Mouse (Mus musculus): ENCODE measurements around the gene Clec2g.
"Not testable (repeated sequence)": the region's sequence is repeated elsewhere in the genome, so short reads cannot be mapped to it uniquely, and the experiment has no call there.

Clec2g gene

DNA sequence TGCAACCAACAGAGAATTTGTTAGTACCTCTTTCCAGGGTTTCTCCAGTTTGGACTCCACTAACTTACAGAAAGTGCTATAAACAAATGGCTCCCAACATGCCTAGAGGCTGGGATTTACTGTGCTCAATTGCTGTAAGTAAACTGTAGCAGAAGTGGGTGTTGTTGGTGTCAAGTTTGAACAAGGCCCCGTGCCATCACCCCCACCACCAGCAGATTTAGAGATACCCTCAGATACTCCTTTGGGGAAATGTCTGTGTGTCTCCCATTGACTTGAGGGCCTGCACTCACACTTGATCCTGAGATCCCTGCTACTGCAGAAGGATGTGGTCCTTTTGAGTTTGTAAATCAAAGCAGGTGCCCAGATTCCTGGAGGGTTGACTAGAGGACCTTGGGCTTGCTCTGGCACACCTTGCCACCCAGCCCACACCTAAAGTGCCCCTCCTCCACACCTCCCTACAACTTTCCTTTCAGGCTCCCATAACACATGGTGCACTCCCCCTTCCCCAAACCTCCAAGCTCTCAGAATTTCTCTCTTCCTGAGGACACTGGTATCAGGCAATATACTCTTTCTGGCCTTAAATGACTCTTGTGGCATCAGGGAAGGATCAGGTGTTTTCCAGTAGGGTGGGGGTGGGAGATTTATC is 37.3 kb downstream of the Clec2g start:
- DNase-seq (ENCODE audit: low read depth, low spot score): no peak

DNA sequence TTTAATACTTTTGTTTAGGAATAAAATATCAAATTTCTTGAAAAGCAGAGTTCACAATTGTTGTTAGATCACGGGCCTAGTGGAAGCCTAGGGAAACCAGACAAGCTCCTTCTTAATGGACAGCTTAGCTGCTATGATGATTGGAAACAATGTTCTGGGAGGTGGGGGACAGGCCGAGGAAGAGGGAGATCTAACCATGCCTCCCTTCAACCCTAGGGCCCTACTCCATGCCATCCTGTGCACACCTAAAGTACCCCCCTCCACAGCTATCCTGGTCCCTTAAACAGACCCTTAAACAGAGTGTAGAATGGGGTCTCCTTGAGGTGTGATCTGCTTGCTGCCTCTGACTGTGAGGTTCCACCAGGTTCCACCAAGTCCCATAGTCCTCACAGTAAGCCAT is 38.0 kb downstream of the Clec2g start:
- DNase-seq (ENCODE audit: low read depth, low spot score): no peak

DNA sequence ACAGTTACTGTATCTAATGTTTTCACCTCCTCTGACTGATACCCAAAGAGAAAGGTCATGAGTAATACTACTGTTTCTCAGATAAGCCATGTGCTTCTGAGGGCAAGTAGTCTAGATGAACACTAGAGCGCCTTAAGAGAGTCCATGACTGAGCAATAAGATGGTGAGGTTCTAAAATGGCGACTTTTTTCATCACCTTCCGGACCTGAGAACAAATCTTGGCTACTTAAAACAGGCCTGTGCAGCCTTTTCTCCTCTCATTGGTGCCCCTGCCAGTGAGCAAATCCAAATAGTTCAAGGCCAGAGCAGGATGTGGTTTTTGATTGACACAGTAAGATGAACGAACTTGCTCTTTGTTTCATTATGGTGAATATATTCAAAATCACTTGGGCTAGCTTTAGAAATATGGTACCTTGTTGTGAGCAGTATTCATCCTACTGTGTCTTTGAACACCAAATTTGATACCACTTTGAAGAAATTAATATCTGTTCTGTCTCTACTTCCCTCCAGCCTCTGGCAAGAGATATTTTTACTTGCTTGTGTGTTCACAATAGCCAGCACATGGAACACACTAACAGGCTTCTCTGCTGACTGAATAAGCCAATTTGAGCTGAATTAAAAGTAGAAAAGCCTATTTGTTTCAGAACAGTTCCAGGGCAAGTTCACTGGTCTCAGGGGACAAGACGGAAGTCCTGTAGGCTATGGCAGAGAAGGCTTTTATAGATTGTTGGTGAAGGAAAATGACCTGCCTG is 38.7 kb downstream of the Clec2g start:
- DNase-seq (ENCODE audit: low read depth, low spot score): no peak

DNA sequence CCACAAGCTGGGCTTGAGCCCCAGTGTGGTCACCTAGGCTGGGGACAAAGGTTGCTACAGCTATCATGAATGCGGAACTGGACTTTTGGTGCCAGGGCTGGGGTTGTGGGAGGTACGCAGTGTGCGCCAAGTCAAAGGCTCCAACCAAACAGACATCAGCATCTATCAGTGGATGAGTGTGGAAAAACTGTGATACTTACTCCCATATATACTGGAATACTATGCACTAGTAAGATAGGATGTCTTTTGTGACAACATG is 39.2 kb downstream of the Clec2g start:
- no peak for DNase-seq (ENCODE audit: low read depth, low spot score)

DNA sequence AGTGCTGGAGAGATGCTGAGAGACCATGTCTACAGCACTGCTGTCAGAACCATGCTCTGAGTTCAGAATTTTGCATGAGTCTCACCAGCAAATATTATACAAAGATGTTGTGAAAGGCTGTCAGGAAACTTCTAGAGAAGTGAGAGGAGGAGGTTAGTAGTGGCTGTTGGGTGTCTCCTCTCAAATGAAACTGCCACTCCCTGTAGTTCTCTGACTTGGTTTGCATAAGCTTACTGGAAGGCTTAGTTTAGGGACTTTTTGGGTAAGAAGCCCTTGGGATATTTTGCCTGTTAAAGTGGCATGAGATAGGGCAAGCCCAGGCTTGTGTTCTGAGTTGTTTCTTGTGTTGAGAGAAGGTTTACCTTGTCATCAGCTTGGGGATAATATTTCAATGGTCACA is 40.7 kb downstream of the Clec2g start:
- not testable (repeated sequence) for DNase-seq (ENCODE audit: low read depth, low spot score)

DNA sequence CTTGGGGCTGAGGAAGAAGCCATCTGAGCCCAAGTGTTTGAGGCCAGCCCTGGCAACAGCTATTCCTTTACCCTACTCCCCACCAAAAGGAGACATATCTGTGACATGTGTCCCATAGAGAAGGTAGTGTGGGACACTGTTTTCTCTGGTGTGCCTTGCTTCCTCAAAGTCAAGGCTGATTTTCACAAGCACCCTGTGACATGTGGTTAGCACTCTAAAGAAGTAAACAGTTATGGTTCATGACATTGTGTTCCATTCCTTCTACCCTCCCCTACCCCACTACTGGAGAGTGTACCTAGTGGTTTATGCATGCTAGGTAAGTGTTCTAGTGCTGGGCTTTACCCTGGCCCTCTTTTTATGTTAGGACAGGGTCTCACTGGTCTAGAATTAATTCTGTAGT is 42.0 kb downstream of the Clec2g start:
- DNase-seq (ENCODE audit: low read depth, low spot score): no peak

DNA sequence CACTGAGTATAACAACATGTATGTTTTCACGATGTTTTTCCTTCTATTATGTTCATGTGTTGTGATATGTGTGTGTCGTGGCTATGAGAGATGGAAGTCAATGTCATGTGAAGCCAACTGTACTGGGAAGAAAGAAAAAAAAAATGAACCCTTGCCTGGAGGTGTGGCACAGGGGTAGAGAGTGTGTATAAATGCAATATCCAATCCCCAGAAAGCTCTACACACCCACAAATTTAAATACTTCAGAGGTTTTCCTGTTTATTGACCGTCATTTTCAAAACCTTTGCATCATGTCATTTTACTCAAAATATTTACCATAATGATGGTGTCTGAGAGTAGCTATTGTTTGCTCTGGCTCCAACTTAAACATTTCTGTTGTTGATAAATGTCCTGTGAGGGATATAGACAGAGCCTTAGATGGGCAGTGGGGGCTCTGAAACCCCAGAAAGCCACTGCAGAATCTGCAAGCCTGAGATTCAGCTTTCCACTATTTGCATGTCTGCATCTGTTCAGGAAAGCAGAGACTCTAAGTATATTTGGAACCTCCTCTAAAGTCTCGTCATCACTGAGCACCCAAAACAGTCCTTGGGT is 47.9 kb downstream of the Clec2g start:
- DNase-seq (ENCODE audit: low read depth, low spot score): not testable (repeated sequence)

DNA sequence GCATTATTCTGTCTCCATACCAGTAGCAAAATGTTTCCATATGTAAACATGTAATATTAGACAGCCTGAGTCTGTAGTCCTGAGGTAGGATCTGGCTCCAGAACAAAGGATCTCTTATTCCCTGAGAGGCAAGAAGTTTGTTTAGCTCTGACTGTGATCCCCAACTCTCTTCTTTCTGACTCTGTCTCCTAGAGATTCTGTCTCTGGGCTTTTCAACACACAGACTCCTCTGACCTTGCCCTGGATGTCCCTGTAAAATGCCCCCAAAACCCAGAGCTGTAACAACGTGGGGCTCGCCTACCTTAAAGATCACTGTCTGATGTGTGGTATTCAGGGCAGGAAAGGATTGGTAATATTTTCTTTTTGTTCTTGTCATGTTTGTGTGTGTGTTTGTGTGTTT is 58.2 kb downstream of the Clec2g start:
- DNase-seq (ENCODE audit: low read depth, low spot score): no peak

DNA sequence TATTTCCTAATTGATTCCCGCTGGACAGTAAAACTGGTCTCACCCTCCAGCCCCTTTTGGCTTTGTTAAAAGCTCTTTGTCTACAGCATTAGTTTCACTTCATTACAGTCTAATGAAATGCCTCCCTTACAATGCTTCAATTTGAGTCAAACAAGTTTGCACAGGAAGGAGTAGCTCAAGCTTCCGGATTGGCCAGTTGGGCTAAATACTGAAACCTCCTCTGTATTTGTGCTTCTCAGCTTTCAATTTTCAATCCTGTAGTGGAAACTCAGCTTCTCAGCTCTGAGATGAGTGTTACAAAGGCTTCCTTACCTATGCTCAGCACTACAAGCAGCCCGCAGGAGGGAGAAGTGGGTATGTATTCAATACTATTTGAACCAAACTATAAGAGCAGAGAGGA is 58.6 kb downstream of the Clec2g start:
- DNase-seq (ENCODE audit: low read depth, low spot score): no peak

DNA sequence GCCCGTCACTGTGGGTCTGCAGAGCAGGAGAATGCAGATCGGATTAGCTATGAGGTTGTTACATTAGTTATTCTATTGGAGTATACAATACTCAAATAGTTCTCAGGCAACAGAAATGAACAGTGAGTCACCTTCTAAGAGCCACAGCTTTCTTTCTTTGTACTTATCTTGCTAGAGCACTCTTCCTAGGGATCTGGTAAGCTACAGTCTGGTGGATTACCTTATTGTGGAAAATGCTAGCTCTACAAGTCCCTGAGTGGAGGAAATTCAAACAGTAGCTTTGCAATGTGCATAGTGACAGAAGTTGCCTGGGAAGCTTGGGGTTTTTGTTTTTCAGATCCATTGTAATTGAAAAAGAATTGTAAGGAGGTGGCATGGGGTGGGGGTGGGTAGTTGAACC is 59.0 kb downstream of the Clec2g start:
- no peak for DNase-seq (ENCODE audit: low read depth, low spot score)

DNA sequence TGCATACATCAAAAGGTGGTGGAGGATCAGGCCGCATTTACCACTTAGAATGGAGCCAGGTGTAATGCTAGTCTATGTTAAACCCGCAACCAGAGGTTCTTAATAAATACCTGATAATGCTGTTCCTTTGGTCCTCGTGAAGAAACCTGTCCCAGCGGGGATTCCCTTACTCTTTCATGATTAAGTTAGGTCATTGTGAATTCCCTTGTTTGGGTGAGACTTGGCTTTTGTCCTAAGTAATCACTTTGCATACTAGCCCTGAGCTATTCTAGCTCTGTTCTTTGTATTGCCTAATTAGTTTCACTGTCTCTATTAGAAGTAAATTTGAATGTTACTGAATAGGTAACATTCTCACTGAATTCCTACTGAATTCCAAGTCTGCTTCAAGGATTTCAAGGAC is 60.2 kb downstream of the Clec2g start:
- peak; percentile 26 for DNase-seq (ENCODE audit: low read depth, low spot score)

DNA sequence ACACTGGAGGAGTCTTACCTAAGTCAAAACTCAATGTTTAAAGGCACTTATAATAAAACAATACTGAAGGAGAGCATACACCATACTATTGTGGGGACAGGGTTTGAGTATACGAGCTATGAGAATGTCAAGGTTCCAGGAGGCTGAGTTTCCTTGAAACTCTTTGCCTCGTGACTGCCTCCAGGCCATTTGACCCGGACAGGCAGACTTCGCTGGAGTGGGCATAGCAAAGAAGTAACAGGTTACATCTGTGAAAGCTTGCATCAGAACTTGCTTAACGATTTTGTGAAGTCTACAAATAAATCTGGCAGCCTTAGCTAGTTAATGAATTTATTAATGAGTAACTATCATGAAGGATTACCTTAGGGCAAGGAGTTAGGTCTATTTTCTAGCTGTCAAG is 60.6 kb downstream of the Clec2g start:
- DNase-seq (ENCODE audit: low read depth, low spot score): peak; percentile 24

DNA sequence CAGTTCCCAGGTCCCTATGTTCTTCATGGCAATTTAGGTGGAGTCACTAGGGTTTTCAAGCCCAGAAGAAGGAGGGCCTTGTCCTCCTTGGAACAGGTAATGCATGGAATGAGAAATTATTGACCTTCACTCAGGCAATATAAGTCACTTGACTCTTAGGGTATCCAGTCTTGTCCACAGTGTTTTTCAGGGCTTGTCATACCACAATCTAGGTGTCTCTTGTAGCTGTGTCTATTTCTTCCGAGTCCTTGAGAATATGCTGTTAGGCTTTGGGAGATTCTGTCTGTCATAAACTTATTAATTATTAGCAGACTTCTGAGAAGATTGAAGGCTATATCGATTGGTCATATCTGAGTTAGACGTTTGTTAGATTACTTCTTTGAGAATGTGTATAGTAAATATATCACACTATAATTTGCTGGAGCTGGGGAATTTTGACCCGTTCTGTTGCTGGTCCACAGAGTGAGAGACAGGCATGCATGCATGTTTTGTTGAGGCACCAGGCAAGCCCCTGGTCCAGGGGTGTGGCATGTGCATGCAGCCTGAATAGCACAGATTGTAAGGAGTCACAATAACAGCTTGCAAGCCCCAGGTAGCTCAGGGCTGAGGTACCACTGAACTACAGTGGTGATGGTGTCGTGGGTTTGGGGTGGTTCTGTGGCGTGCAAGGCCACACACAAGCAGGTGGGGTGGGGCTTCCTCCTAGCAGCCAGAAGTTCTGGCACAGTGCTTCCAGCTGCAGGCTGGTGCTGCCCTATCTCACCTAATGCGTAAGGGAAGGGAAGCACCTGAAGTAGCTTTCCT is 61.3 kb downstream of the Clec2g start:
- no peak for DNase-seq (ENCODE audit: low read depth, low spot score)

DNA sequence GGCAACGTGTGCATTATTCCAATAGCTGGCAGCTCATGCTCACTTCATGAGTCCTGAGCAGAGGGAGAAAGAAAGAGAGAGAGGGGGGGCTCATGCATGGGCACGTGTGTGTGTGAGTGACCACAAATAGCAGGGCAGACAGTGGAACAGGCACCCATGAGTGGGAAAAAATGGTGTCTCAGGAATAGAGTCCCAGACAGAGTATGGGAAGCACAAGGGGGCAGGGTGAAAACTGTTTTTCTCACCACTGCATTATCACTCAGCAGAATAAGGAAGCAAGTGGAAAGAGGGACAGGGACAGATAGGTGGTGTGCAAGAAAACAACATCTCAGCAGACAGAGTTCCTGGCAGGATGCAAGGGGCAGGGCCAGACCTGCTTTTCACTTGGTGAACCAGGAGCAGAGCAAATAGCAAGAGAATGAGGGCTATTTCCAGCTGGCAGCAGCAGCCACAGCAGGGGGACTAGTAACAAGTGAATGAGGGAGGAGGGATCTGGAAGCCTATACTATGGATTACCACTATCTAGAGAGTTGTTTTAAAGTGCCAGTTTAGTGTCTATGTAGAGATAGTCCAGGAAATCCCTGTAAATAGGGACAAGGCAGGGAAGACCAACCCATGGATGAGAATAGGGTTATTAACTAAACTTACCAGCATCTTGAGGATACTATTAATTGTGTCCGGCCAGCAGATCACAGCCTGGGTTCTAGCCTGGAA is 62.0 kb downstream of the Clec2g start:
- no peak for DNase-seq (ENCODE audit: low read depth, low spot score)

DNA sequence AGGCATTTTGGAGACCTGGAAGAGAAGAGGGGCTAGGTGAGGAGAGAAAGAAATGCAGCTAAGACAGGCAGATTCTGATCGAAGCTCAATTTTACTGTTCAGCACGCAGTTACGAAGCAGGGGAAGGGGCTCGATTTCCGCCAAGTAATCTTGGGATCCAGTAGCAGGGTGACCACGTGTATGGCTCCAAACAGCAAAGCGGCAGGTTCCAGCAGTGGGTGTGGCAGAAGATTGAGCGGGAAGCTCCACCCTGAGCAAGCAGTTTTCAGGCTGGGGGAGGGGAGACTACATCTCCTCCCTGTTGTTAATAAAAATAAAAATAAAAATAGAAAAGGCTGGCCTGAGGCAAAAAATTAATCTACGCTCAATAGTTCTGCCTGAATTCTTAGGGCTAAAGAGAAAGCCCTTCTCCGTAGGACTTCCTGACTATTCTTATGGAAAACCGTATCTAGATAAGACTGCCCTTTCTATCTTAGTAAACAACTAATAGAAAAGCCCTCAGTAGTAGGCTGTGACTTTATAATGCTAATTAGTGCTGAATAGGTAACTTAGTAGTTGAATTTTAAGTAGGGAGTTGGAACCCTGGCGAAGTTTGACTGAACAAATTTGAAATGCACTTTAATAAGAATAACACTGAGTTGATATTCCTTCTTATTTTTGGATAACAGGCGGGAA is 62.7 kb downstream of the Clec2g start:
- no peak for DNase-seq (ENCODE audit: low read depth, low spot score)

DNA sequence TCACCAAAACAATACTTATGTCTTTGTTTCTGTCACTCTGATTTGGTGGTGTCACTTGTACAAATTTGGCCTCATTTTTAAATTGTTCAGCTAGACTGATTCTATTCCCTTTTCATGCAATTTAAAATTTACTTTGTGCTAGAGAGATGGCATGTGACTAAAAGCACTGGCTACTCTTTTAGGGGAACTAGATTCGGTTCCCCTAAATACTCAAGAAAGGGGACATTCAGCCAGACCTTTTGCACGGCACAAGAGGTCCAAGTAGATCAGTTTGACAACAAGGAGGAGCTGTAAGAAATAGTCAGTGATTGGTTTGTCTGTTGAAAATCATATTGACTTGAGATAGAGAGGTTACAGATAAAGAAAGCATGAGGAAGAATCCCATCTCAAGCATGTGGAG is 67.2 kb downstream of the Clec2g start:
- DNase-seq (ENCODE audit: low read depth, low spot score): no peak

DNA sequence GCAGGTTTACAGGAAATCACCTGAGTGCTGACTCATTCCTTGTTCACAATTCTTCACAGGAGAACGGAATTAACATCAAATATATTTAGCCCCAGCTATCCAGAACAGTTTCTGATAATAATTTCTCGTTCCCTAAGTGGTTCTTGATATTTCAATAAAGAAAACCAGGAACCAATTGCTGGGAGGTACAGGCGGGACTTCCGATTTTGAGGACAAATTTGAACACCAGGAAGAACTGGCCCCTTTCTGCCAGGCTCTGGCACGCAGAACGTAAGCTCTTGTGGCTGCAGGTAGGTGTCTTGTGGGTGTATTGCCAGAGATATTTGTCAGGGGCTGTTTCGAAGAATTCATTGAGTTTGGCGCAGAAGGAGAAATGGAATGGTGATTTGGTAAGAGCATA is 74.4 kb downstream of the Clec2g start:
- DNase-seq (ENCODE audit: low read depth, low spot score): no peak

DNA sequence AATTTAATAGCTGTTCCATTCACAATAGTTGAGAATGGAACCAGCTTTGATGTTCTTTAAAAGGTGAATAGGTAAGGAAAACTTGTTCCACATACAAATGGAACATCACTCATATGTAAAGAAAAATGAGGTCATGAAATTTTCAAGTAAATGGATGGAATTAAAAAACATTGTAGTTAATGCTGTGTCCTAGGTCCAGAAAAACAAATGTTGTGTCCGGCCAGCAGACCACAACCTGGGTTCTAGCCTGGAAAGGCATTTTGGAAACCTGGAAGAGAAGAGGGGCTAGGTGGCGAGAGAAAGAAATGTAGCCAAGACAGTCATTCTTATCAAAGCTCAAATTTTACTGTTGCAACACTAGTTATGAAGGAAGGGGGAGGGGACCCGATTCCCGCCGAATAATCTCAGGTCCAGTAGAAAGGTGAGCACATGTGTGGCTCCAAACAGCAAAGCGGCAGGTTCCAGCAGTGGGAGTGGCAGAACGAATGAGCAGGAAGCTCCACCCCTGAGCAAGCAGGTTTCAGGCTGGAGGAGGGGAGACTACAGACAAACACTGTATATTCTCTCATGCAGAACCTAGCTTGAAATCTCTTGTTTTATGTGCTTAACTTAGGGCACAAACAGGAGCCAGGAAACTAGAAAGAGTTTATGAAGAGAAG is 75.8 kb downstream of the Clec2g start:
- not testable (repeated sequence) for DNase-seq (ENCODE audit: low read depth, low spot score)

DNA sequence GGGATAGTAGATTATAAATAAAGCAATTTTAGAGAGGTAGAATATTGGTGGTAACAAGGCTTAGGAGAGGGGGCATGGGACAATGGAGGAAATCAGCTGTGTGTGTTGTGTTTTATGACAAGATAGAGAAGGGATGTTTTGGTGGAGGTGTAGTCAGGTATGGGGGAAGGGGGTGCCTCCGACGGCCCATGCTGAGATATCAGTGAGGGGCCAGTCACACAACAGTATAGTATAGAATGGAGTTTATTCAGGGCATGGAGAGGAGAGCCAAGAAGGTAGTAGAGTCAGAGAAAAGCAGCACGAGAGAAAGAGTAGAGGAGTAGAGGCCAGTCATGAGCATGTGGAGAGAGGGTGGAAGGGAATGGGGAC is 76.3 kb downstream of the Clec2g start:
- DNase-seq (ENCODE audit: low read depth, low spot score): no peak

DNA sequence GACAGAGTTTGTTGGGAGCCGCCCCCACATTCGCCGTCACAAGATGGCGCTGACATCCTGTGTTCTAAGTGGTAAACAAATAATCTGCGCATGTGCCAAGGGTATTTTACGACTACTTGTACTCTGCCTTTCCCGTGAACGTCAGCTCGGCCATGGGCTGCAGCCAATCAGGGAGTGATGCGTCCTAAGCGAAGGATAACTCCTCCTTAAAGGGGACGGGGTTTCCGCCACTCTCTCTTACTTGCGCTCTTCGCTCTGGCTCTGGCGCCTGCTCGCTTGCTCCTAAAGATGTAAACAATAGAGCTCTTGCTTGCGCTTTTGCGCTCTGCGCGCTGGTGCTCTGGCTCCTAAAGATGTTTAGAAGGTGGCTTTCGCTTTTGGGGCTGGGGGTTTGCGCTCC is 77.8 kb downstream of the Clec2g start:
- not testable (repeated sequence) for DNase-seq (ENCODE audit: low read depth, low spot score)

DNA sequence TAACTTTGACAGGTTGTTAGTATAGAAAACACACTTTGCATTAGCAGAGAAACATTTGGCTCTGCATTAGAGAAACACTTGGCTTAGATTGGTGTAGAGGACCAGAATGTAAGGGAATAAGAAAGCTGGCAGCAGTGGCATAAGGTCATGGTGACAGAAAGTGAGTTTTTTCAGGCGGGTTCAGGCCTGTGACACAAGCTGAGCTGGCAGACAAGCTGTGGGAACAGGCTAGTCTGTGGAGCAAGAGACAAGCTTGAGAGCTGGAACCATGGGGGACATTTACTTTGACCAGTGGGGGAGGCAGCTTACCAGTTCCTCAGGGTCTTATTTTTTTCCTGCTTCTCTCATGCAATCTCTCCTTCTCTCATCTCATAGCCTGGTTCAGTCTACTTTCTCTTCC is 78.8 kb downstream of the Clec2g start:
- no peak for DNase-seq (ENCODE audit: low read depth, low spot score)
